Comparison of ENCODE assay signal across 9 mouse cellular contexts in the genomic region with DNA sequence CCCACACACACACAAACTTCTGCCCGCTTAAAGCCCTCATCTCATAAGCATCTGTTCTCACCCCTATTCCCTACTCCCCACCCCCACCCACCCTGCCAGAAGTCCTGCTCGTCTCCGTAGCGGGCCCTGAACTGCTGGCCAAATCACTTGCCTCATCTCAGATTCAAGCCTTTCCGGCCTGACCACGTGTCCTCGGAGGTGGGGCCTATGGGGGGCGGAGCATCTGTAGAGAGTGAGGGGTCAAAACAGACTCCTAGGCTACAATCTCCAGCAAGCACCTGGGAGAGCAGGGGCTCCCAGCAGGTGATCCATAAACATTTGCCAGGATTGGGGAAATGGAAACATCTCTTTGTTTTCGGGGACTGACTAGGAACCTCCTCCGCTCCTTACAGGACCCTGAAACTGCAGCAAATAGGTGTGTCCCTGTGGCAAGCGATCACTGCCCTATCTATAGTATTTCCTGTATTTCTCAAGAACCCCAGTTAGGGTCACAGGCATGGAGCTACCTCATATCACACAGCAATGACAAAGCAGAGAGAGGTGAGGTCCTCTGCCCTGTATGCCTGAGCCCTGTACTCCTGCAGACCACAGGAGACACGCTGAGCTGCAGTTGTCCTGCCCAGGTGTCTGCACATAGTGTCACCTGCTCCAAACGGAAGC. TPM values are rescaled to one million over a fixed set of nuclear protein-coding genes. Genes with fewer than 3 reads are reported as not detected.
DNase-seq lines count a peak whose midpoint lies in the region; ATAC-seq and TF ChIP-seq lines count a peak whose summit lies in the region.
"Had no signal": no experiment of that assay in that cellular context is flagged by ENCODE, and none has a peak within 500 bp of the region (broad histone marks: within the 10 kb centered on the region; RNA-seq: fewer than 3 reads in every experiment).

No protein-coding gene starts in this region.

- H3K9ac ChIP-seq in ES-Bruce4 (ENCODE audit: low read depth, poor library complexity, severe bottlenecking): peak overlapping the region; percentile 14
- H3K9ac ChIP-seq in forebrain, embryonic 16.5 days (replicated peaks; ENCODE audit: low read depth, low read length): no peak overlapping the region; the same call in 1 of the 2 replicates
- no peak overlapping the region for H3K9ac ChIP-seq in lung, embryonic 14.5 days

- no peak for TF ChIP-seq POLR2A in ES-Bruce4 (IDR thresholded peaks at IDR 0.05; ENCODE audit: insufficient read depth, low read length)

- H3K4me1 ChIP-seq in ES-Bruce4 (ENCODE audit: control insufficient read depth, insufficient read depth, low read length): peaks cover 7% of the 10 kb centered on the region
- H3K4me1 ChIP-seq in forebrain, embryonic 16.5 days (replicated peaks; ENCODE audit: control insufficient read depth, insufficient read depth, low read length): peaks cover 52% of the 10 kb centered on the region
- H3K4me1 ChIP-seq in lung, embryonic 14.5 days (ENCODE audit: insufficient read depth): no peaks in the 10 kb centered on the region

- intact Hi-C loops in gastrocnemius, postnatal 14 days (cut with DNase I; ENCODE audit: low total_unique reads): no loop called here

- H3K9me3 ChIP-seq in ES-Bruce4 (replicated peaks; ENCODE audit: control insufficient read depth, insufficient read depth, low read length, poor library complexity, severe bottlenecking): no peaks in the 10 kb centered on the region
- no peaks in the 10 kb centered on the region for H3K9me3 ChIP-seq in forebrain, embryonic 16.5 days (ENCODE audit: control insufficient read depth, low read length)
- H3K9me3 ChIP-seq in lung, embryonic 14.5 days (ENCODE audit: low read depth, low read length): no peaks in the 10 kb centered on the region
- H3K9me3 ChIP-seq: G1E had no signal

- TF ChIP-seq CTCF in ES-Bruce4 (IDR thresholded peaks at IDR 0.05; ENCODE audit: low read depth, low read length): no peak
- TF ChIP-seq CTCF in lung, embryonic 14.5 days (IDR thresholded peaks at IDR 0.05; ENCODE audit: low read depth): no peak

- 21% methylated on average over 13 of the region's 13 CpGs for WGBS in forebrain, embryonic 16.5 days
- 16% methylated on average over 13 of the region's 13 CpGs for WGBS in lung, embryonic 14.5 days

- H3K36me3 ChIP-seq in ES-Bruce4 (ENCODE audit: control insufficient read depth, insufficient read depth, low read length, poor library complexity, severe bottlenecking): no peaks in the 10 kb centered on the region
- no peaks in the 10 kb centered on the region for H3K36me3 ChIP-seq in forebrain, embryonic 16.5 days (ENCODE audit: control insufficient read depth, insufficient read depth)
- no peaks in the 10 kb centered on the region for H3K36me3 ChIP-seq in lung, embryonic 14.5 days (ENCODE audit: insufficient read depth)
- H3K36me3 ChIP-seq: G1E had no signal

- no peak overlapping the region for H3K4me2 ChIP-seq in forebrain, embryonic 16.5 days (ENCODE audit: low read length)
- no peak overlapping the region for H3K4me2 ChIP-seq in lung, embryonic 14.5 days

- TF ChIP-seq EP300 in ES-Bruce4 (IDR thresholded peaks at IDR 0.05; ENCODE audit: insufficient read depth, low read depth, low read length): no peak

- no peak for ATAC-seq in forebrain, embryonic 16.5 days
- ATAC-seq in lung, embryonic 14.5 days (ENCODE audit: insufficient read depth): no peak; the same call in 1 of the 2 replicates

- H3K27me3 ChIP-seq in ES-Bruce4 (ENCODE audit: control insufficient read depth, insufficient read depth, low read length, poor library complexity, severe bottlenecking): no peaks in the 10 kb centered on the region
- no peaks in the 10 kb centered on the region for H3K27me3 ChIP-seq in forebrain, embryonic 16.5 days (replicated peaks; ENCODE audit: control insufficient read depth, insufficient read depth, low read length)
- no peaks in the 10 kb centered on the region for H3K27me3 ChIP-seq in lung, embryonic 14.5 days (ENCODE audit: insufficient read depth, low read length)

- DNase-seq in gastrocnemius, postnatal 14 days: peak; percentile 32
- DNase-seq in gastrocnemius, adult 8-10 months (ENCODE audit: low spot score in 2 of 2): no peak
- peak; percentile 32 for DNase-seq in lung, embryonic 14.5 days
- peak; percentile 56 for DNase-seq in retina, embryonic 14.5 days (ENCODE audit: low spot score)
- no peak for DNase-seq in right cerebral cortex, postnatal 4 days
- DNase-seq in layer of hippocampus, postnatal 10 days (ENCODE audit: low spot score in 2 of 2): no peak

- peak overlapping the region; percentile 42 for H3K4me3 ChIP-seq in ES-Bruce4 (ENCODE audit: low read depth, low read length)
- H3K4me3 ChIP-seq in forebrain, embryonic 16.5 days (replicated peaks; ENCODE audit: low read length): no peak overlapping the region
- H3K4me3 ChIP-seq in lung, embryonic 14.5 days (ENCODE audit: low read depth, low read length): no peak overlapping the region

- 0 out of 2 replicates have a peak overlapping the region, but pooled peaks have one; percentile 2 for H3K27ac ChIP-seq in ES-Bruce4 (ENCODE audit: insufficient read depth, low read length)
- H3K27ac ChIP-seq in forebrain, embryonic 16.5 days (ENCODE audit: low read length): peak overlapping the region; percentile 8; the same call in 1 of the 2 replicates
- H3K27ac ChIP-seq in lung, embryonic 14.5 days (ENCODE audit: low read depth): no peak overlapping the region

RNA-seq across cellular contexts. Expression of gene Prex1, which starts 29.6 kb away (rescaled TPM):
- total RNA-seq in gastrocnemius, postnatal 14 days (2021): 10 to 100 TPM in 1 of 2 experiments, 1 to 10 TPM in 1; 7.4 to 11.5 TPM
- total RNA-seq in gastrocnemius, adult 8-10 months (2022): 1 to 10 TPM; 3.2 to 3.8 (median 3.4) TPM
- 10.0 and 10.2 TPM in 2 replicates for polyA plus RNA-seq in ES-Bruce4 (2011; ENCODE audit: insufficient read depth, insufficient read length, low read depth, missing spikeins)
- 38.5 and 40.5 TPM in 2 replicates for polyA plus RNA-seq in forebrain, embryonic 16.5 days (2015; fragmentation: Nextera tagmentation; extraction: Ambion mirVana)
- 12.9 and 13.8 TPM in 2 replicates for polyA plus RNA-seq in lung, embryonic 14.5 days (2014; fragmentation: Nextera tagmentation; extraction: Ambion mirVana)
- 10 to 100 TPM; 76.6 to 86.9 TPM for total RNA-seq in layer of hippocampus, postnatal 10 days (2021)

Comparison
In these comparisons a context has a peak if more than half of its experiments do, and no peak if none do; other contexts are left out.
1. DNase-seq: peak in gastrocnemius, postnatal 14 days (single experiment), lung, embryonic 14.5 days (single experiment) and retina, embryonic 14.5 days (single experiment); none in gastrocnemius, adult 8-10 months (0 of 2), right cerebral cortex, postnatal 4 days (single experiment) and layer of hippocampus, postnatal 10 days (0 of 2).
2. RNA of gene Prex1, which starts 29.6 kb away (total RNA-seq): 76.6 to 86.9 TPM in layer of hippocampus, postnatal 10 days; 7.4 to 11.5 TPM in gastrocnemius, postnatal 14 days and 3.2 to 3.8 TPM in gastrocnemius, adult 8-10 months; every median in the first group is over 4 times any median in the second.